Mouse (Mus musculus) embryonic facial prominence, embryonic 13.5 days (tissue): ENCODE data around the gene Crebl2. TPM values are rescaled to one million over a fixed set of nuclear protein-coding genes. Genes with fewer than 3 reads are reported as not detected.

ENCODE experiments used
- ATAC-seq: fragments of 200-750 bp; cut with Nextera tagmentation; 2 replicates; pipeline ENCODE4 v1.8.0; 2017; ENCODE audit warnings: low read depth; ENCODE audit not compliant: insufficient number of reproducible peaks, insufficient read depth, low FRiP score, low TSS enrichment
- H3K27ac ChIP-seq: fragments of 300-500 bp; sonication (generic); 2 replicates; pipeline ENCODE4 v1.5.1; 2015; ENCODE audit warnings: moderate library complexity, mild to moderate bottlenecking, inconsistent platforms
- H3K27me3 ChIP-seq: fragments of 300-500 bp; sonication (generic); 2 replicates; pipeline ENCODE4 v1.6.1; 2015; ENCODE audit warnings: mild to moderate bottlenecking, inconsistent platforms
- H3K36me3 ChIP-seq: fragments of 300-500 bp; sonication (generic); 2 replicates; pipeline ENCODE4 v1.6.1; 2015; ENCODE audit warnings: mild to moderate bottlenecking, inconsistent platforms
- H3K4me1 ChIP-seq: fragments of 300-500 bp; sonication (generic); 2 replicates; pipeline ENCODE4 v1.6.1; 2015; ENCODE audit warnings: inconsistent platforms
- H3K4me2 ChIP-seq: fragments of 300-500 bp; sonication (generic); 2 replicates; pipeline ENCODE4 v1.6.1; 2015; ENCODE audit warnings: moderate library complexity, mild to moderate bottlenecking, inconsistent platforms
- H3K4me3 ChIP-seq: fragments of 300-500 bp; sonication (generic); 2 replicates; pipeline ENCODE4 v1.5.1; 2015; ENCODE audit warnings: mild to moderate bottlenecking, inconsistent platforms
- H3K9ac ChIP-seq: fragments of 300-500 bp; sonication (generic); 2 replicates; pipeline ENCODE4 v1.6.1; 2015; ENCODE audit warnings: mild to moderate bottlenecking, inconsistent platforms
- H3K9me3 ChIP-seq: fragments of 300-500 bp; sonication (generic); 2 replicates; pipeline ENCODE4 v1.6.1; 2016; ENCODE audit warnings: inconsistent platforms
- WGBS: fragments of 180-500 bp; shearing (Covaris S2); methylation state at CpG from one replicate; pipeline ENCODE4 v1.1.7; 2015; ENCODE audit warnings: mixed read lengths; 5-methylcytosine and 5-hydroxymethylcytosine counted together
- polyA plus RNA-seq: library from polyadenylated mRNA; unstranded; fragments of >200 nt; fragmentation: Nextera tagmentation; extraction: Ambion mirVana; gene quantifications from 2 replicates; pipeline ENCODE4 v1.2.1, GENCODE M21; 2015

Gene Crebl2
- polyA plus RNA-seq, 1 experiment from 2014 or later, result 3.2 TPM

- Histone ChIP-seq H3K36me3 (no peaks in the 10 kb centered on the region), H3K4me2 (no peak overlapping the region), H3K4me3 (no peak overlapping the region), H3K4me1 (peaks cover 22% of the 10 kb centered on the region), H3K27ac (no peak overlapping the region), H3K9me3 (no peaks in the 10 kb centered on the region), H3K27me3 (no peaks in the 10 kb centered on the region), H3K9ac (no peak overlapping the region)
- 68% methylated on average over 1 of the region's 1 CpGs for WGBS
- ATAC-seq, result no peak
Measured at GRCm38 (mm10) chr6:134877892-134878291, 47.9 kb downstream of the Crebl2 start.

- Histone ChIP-seq H3K4me2 (no peak overlapping the region), H3K9ac (no peak overlapping the region), H3K36me3 (no peaks in the 10 kb centered on the region), H3K27me3 (no peaks in the 10 kb centered on the region), H3K27ac (peak overlapping the region; percentile 57; the same call in 1 of the 2 replicates), H3K4me3 (no peak overlapping the region), H3K9me3 (no peaks in the 10 kb centered on the region), H3K4me1 (peaks cover 22% of the 10 kb centered on the region)
- 49% methylated on average over 5 of the region's 5 CpGs for WGBS
- ATAC-seq, result no peak
Measured at GRCm38 (mm10) chr6:134879556-134879955, 49.6 kb downstream of the Crebl2 start.

GRCm38 (mm10) chr6:134880046-134880445, 50.1 kb downstream of the Crebl2 start:
- H3K4me1 ChIP-seq, result peaks cover 22% of the 10 kb centered on the region
- no peak overlapping the region for H3K4me3 ChIP-seq
- H3K9ac ChIP-seq, result no peak overlapping the region
- H3K4me2 ChIP-seq, result no peak overlapping the region
- H3K27me3 ChIP-seq, result no peaks in the 10 kb centered on the region
- no peak for ATAC-seq
- H3K27ac ChIP-seq, result peak overlapping the region; percentile 57; the same call in 1 of the 2 replicates
- H3K9me3 ChIP-seq, result no peaks in the 10 kb centered on the region
- 41% methylated on average over 2 of the region's 2 CpGs for WGBS
- no peaks in the 10 kb centered on the region for H3K36me3 ChIP-seq

GRCm38 (mm10) chr6:134883661-134884060, 53.7 kb downstream of the Crebl2 start:
- no peaks in the 10 kb centered on the region for H3K27me3 ChIP-seq

GRCm38 (mm10) chr6:134885515-134885914, 55.6 kb downstream of the Crebl2 start:
- no peaks in the 10 kb centered on the region for H3K27me3 ChIP-seq
- H3K9me3 ChIP-seq, result no peaks in the 10 kb centered on the region
- no peak overlapping the region for H3K4me3 ChIP-seq
- no peak overlapping the region for H3K9ac ChIP-seq
- no peak overlapping the region for H3K4me2 ChIP-seq
- no peaks in the 10 kb centered on the region for H3K36me3 ChIP-seq
- ATAC-seq, result no peak
- 93% methylated on average over 2 of the region's 2 CpGs for WGBS
- peaks cover 19% of the 10 kb centered on the region for H3K4me1 ChIP-seq
- no peak overlapping the region for H3K27ac ChIP-seq

More at GRCm38 (mm10) chr6:134883661-134884060, 53.7 kb downstream of the Crebl2 start:
- no peak overlapping the region for H3K4me3 ChIP-seq
- WGBS, result 83% methylated on average over 4 of the region's 4 CpGs
- no peak overlapping the region for H3K4me2 ChIP-seq
- ATAC-seq, result no peak
- no peak overlapping the region for H3K9ac ChIP-seq
- H3K36me3 ChIP-seq, result no peaks in the 10 kb centered on the region
- peaks cover 32% of the 10 kb centered on the region for H3K4me1 ChIP-seq
- no peak overlapping the region for H3K27ac ChIP-seq
- no peaks in the 10 kb centered on the region for H3K9me3 ChIP-seq

GRCm38 (mm10) chr6:134886475-134886874, 56.5 kb downstream of the Crebl2 start:
- Histone ChIP-seq H3K9ac (no peak overlapping the region), H3K9me3 (no peaks in the 10 kb centered on the region), H3K4me1 (peaks cover 12% of the 10 kb centered on the region), H3K4me2 (no peak overlapping the region), H3K27me3 (no peaks in the 10 kb centered on the region), H3K27ac (no peak overlapping the region), H3K4me3 (no peak overlapping the region), H3K36me3 (no peaks in the 10 kb centered on the region)
- ATAC-seq, result no peak
- WGBS, result 85% methylated on average over 8 of the region's 8 CpGs

GRCm38 (mm10) chr6:134887008-134887407, 57.1 kb downstream of the Crebl2 start:
- H3K9me3 ChIP-seq, result no peaks in the 10 kb centered on the region
- H3K27ac ChIP-seq, result no peak overlapping the region
- H3K9ac ChIP-seq, result no peak overlapping the region
- H3K27me3 ChIP-seq, result no peaks in the 10 kb centered on the region
- 0 out of 2 replicates have a peak overlapping the region, but pooled peaks have one; percentile 21 for H3K4me3 ChIP-seq
- ATAC-seq, result no peak
- peaks cover 12% of the 10 kb centered on the region for H3K4me1 ChIP-seq
- 28% methylated on average over 5 of the region's 5 CpGs for WGBS
- no peaks in the 10 kb centered on the region for H3K36me3 ChIP-seq
- no peak overlapping the region; the same call in 1 of the 2 replicates for H3K4me2 ChIP-seq

GRCm38 (mm10) chr6:134887711-134888449, 57.9 kb downstream of the Crebl2 start:
- no peaks in the 10 kb centered on the region for H3K27me3 ChIP-seq
- ATAC-seq, result no peak
- WGBS, result 1% methylated on average over 10 of the region's 10 CpGs
- H3K4me3 ChIP-seq, result peak overlapping the region; percentile 21; the same call in 1 of the 2 replicates
- H3K9ac ChIP-seq, result no peak overlapping the region
- peak overlapping the region; percentile 50 for H3K4me2 ChIP-seq
- H3K9me3 ChIP-seq, result no peaks in the 10 kb centered on the region
- no peak overlapping the region for H3K27ac ChIP-seq
- peaks cover 12% of the 10 kb centered on the region for H3K4me1 ChIP-seq
- H3K36me3 ChIP-seq, result no peaks in the 10 kb centered on the region

GRCm38 (mm10) chr6:134888563-134889017, 58.6 kb downstream of the Crebl2 start:
- Histone ChIP-seq H3K4me3 (no peak overlapping the region), H3K27me3 (no peaks in the 10 kb centered on the region), H3K27ac (no peak overlapping the region), H3K36me3 (no peaks in the 10 kb centered on the region), H3K4me2 (no peak overlapping the region), H3K4me1 (peaks cover 12% of the 10 kb centered on the region), H3K9me3 (no peaks in the 10 kb centered on the region), H3K9ac (no peak overlapping the region)
- ATAC-seq, result no peak
- 5% methylated on average over 4 of the region's 4 CpGs for WGBS

- ATAC-seq, result no peak
- no peak overlapping the region for H3K4me2 ChIP-seq
- H3K9ac ChIP-seq, result no peak overlapping the region
- peaks cover 12% of the 10 kb centered on the region for H3K4me1 ChIP-seq
- H3K4me3 ChIP-seq, result no peak overlapping the region
- H3K36me3 ChIP-seq, result 0 out of 2 replicates have a peak, but pooled peaks cover 5% of the 10 kb centered on the region
- no peaks in the 10 kb centered on the region for H3K27me3 ChIP-seq
- WGBS, result 85% methylated on average over 1 of the region's 1 CpGs
- no peak overlapping the region for H3K27ac ChIP-seq
- no peaks in the 10 kb centered on the region for H3K9me3 ChIP-seq
Measured at GRCm38 (mm10) chr6:134889763-134890162, 59.8 kb downstream of the Crebl2 start.

- H3K27ac ChIP-seq, result no peak overlapping the region
- no peak overlapping the region for H3K4me3 ChIP-seq
- no peak for ATAC-seq
- H3K9ac ChIP-seq, result no peak overlapping the region
- H3K4me1 ChIP-seq, result peaks cover 12% of the 10 kb centered on the region
- H3K27me3 ChIP-seq, result no peaks in the 10 kb centered on the region
- H3K36me3 ChIP-seq, result 0 out of 2 replicates have a peak, but pooled peaks cover 5% of the 10 kb centered on the region
- 71% methylated on average over 7 of the region's 7 CpGs for WGBS
- no peak overlapping the region for H3K4me2 ChIP-seq
- no peaks in the 10 kb centered on the region for H3K9me3 ChIP-seq
Measured at GRCm38 (mm10) chr6:134890436-134890835, 60.5 kb downstream of the Crebl2 start.
